In the genomic region with DNA sequence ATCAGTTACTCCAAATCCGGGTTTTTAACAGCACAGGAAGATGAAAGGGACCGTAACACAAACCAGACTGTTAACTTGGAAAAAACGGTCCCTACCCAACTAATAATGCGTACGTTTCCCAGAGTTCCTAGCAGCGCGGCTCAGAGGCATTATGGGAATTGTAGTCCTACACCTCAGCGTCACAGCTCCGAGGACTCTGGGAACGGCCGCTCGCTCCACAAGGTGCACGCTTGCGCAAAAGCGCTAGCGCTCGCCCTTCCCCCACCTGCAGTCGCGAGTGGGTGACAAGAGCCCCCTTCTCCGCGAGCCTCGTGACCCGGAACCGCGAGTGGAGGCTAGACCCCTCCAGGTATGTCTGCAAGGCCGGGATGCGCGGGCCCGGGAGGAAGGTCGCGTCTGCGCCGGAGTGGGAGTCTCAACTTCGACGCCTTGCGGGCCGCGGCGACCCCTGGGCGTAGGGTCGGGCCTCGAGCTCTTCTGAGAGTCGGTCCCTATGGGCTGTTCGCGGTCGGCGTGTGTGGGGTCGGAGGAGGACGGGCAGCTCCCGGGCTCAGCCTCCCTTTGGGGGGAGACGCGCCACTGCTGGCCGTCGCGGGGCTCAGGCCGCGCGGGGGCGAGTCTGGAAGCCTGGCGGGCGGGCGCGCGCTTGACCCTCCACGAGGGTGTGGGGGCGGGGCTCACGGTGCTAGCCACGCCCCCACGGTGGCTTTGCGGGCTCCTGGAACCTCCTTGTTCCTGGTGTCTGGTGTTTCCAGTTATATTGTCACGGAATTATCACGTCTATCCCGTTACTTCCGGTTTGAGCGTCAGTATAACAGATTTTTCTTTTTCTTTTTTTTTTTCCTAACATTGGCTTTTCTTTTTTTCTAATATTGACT, we compare ENCODE assay signal across 8 mouse cellular contexts. TPM values are rescaled to one million over a fixed set of nuclear protein-coding genes. Genes with fewer than 3 reads are reported as not detected.
DNase-seq lines count a peak whose midpoint lies in the region; ATAC-seq and TF ChIP-seq lines count a peak whose summit lies in the region.

A gene (plus strand): TSS at position 138 of the 878 bp plus-strand sequence.

- peak within 1 kb of the TSS; percentile 94 for H3K9ac ChIP-seq in heart, embryonic 11.5 days (ENCODE audit: low read depth, low read length)
- peak within 1 kb of the TSS; percentile 98 for H3K9ac ChIP-seq in kidney, embryonic 16.5 days (replicated peaks; ENCODE audit: low read length)
- H3K9ac ChIP-seq in liver, adult 2 months (ENCODE audit: low read depth, low read length) = peak within 1 kb of the TSS; percentile 98

- no peak for TF ChIP-seq CTCF in liver, adult 2 months (IDR thresholded peaks at IDR 0.05; ENCODE audit: low read depth, low read length)

- TF ChIP-seq POLR2A in liver, adult 2 months (IDR thresholded peaks at IDR 0.05; ENCODE audit: extremely low read depth, insufficient read depth, low read length) = peak; percentile 91
- TF ChIP-seq POLR2A in myocyte (IDR thresholded peaks at IDR 0.05; ENCODE audit: insufficient read length, low read depth) = peak; percentile 76

- peak; percentile 92 for DNase-seq in B cell, adult 2 months
- DNase-seq in brain, adult 2 months (ENCODE audit: low read depth, low spot score) = peak; percentile 99
- peak; percentile 93 for DNase-seq in liver, adult 2 months (ENCODE audit: extremely low read depth, low read depth, low spot score)
- peak; percentile 94 for DNase-seq in splenic B cell, adult 2 months (ENCODE audit: low read depth, low spot score)

- no peaks in the 10 kb centered on the region for H3K27me3 ChIP-seq in heart, embryonic 11.5 days (ENCODE audit: control insufficient read depth, insufficient read depth, low read length)
- H3K27me3 ChIP-seq in kidney, embryonic 16.5 days (ENCODE audit: insufficient read depth, low read length) = no peaks in the 10 kb centered on the region
- H3K27me3 ChIP-seq in liver, adult 2 months (ENCODE audit: control insufficient read depth, insufficient read depth, low read length) = no peaks in the 10 kb centered on the region
- H3K27me3 ChIP-seq in myocyte (ENCODE audit: control insufficient read depth, insufficient read depth, insufficient read length) = no peaks in the 10 kb centered on the region
- H3K27me3 ChIP-seq in splenic B cell, adult 2 months (ENCODE audit: control insufficient read depth, insufficient read depth, low read length, poor library complexity, severe bottlenecking) = no peaks in the 10 kb centered on the region

- peak within 1 kb of the TSS; percentile 96 for H3ac ChIP-seq in myocyte (ENCODE audit: control insufficient read depth, insufficient read length)

- H3K36me3 ChIP-seq in heart, embryonic 11.5 days (ENCODE audit: control insufficient read depth, insufficient read depth, low read length) = no peaks in the 10 kb centered on the region
- H3K36me3 ChIP-seq in kidney, embryonic 16.5 days (ENCODE audit: insufficient read depth, low read length) = no peaks in the 10 kb centered on the region
- H3K36me3 ChIP-seq in liver, adult 2 months (ENCODE audit: control insufficient read depth, insufficient read depth, low read length) = no peaks in the 10 kb centered on the region
- H3K36me3 ChIP-seq in myocyte (ENCODE audit: control insufficient read depth, insufficient read depth) = peaks cover 6% of the 10 kb centered on the region
- H3K36me3 ChIP-seq in splenic B cell, adult 2 months (ENCODE audit: control insufficient read depth, insufficient read depth, low read length, poor library complexity, severe bottlenecking) = no peaks in the 10 kb centered on the region

- H3K79me2 ChIP-seq in liver, adult 2 months (ENCODE audit: control insufficient read depth, insufficient read depth, low read length) = peaks cover 20% of the 10 kb centered on the region
- peaks cover 36% of the 10 kb centered on the region for H3K79me2 ChIP-seq in myocyte (ENCODE audit: control insufficient read depth, insufficient read depth)

- H3K9me3 ChIP-seq in heart, embryonic 11.5 days (replicated peaks; ENCODE audit: control insufficient read depth, low read length) = no peaks in the 10 kb centered on the region
- H3K9me3 ChIP-seq in kidney, embryonic 16.5 days (ENCODE audit: low read length) = no peaks in the 10 kb centered on the region

- under 1% methylated on average over 75 of the region's 75 CpGs for WGBS in heart, embryonic 11.5 days (ENCODE audit: insufficient replicate concordance)
- under 1% methylated on average over 75 of the region's 75 CpGs for WGBS in kidney, embryonic 16.5 days
- under 1% methylated on average over 75 of the region's 75 CpGs for WGBS in liver, adult 2 months

- ATAC-seq in erythroblast, adult 5-6 weeks (replicated peaks; ENCODE audit: low FRiP score, poor library complexity, severe bottlenecking) = peak; percentile 97
- peak; percentile 97 for ATAC-seq in heart, embryonic 11.5 days (replicated peaks; ENCODE audit: insufficient number of reproducible peaks, low FRiP score, low TSS enrichment)
- ATAC-seq in kidney, embryonic 16.5 days (ENCODE audit: low FRiP score, low TSS enrichment) = peak; percentile 98

- H3K4me2 ChIP-seq in heart, embryonic 11.5 days = peak within 1 kb of the TSS; percentile 83
- H3K4me2 ChIP-seq in kidney, embryonic 16.5 days (replicated peaks; ENCODE audit: low read depth, low read length) = peak within 1 kb of the TSS; percentile 67
- peak within 1 kb of the TSS; percentile 99 for H3K4me2 ChIP-seq in myocyte (ENCODE audit: low read depth)

- H3K27ac ChIP-seq in heart, embryonic 11.5 days (ENCODE audit: low read depth, low read length) = peak within 1 kb of the TSS; percentile 96
- peak within 1 kb of the TSS; percentile 98 for H3K27ac ChIP-seq in kidney, embryonic 16.5 days (ENCODE audit: low read length)
- peak within 1 kb of the TSS; percentile 99 for H3K27ac ChIP-seq in liver, adult 2 months (replicated peaks; ENCODE audit: insufficient read depth, low read depth, low read length)

- peaks cover 12% of the 10 kb centered on the region for H3K4me1 ChIP-seq in heart, embryonic 11.5 days (ENCODE audit: control insufficient read depth, insufficient read depth, low read length)
- peaks cover 10% of the 10 kb centered on the region for H3K4me1 ChIP-seq in kidney, embryonic 16.5 days (ENCODE audit: insufficient read depth, low read length)
- H3K4me1 ChIP-seq in liver, adult 2 months (ENCODE audit: control insufficient read depth, insufficient read depth, low read length) = peaks cover 8% of the 10 kb centered on the region; the same call in 1 of the 2 replicates

- H3K4me3 ChIP-seq in heart, embryonic 11.5 days (ENCODE audit: low read depth, low read length) = peak within 1 kb of the TSS; percentile 74
- peak within 1 kb of the TSS; percentile 90 for H3K4me3 ChIP-seq in kidney, embryonic 16.5 days (ENCODE audit: low read length)
- H3K4me3 ChIP-seq in liver, adult 2 months (ENCODE audit: insufficient read depth, low read depth, low read length) = peak within 1 kb of the TSS; percentile 93
- peak within 1 kb of the TSS; percentile 32 for H3K4me3 ChIP-seq in myocyte

TF ChIP-seq in myocyte, 11 proteins besides CTCF, POLR2A, EP300 and RAD21:
- TF ChIP-seq CEBPB (IDR thresholded peaks at IDR 0.05; ENCODE audit: insufficient read depth, poor library complexity, severe bottlenecking) (0 out of 2 replicates have a peak, but pooled peaks have one; percentile 12), REST (IDR thresholded peaks at IDR 0.05; ENCODE audit: insufficient read depth, insufficient read length) (no peak), E2F4 (IDR thresholded peaks at IDR 0.05; ENCODE audit: insufficient read depth) (no peak), POLR2AphosphoS2 (IDR thresholded peaks at IDR 0.05; ENCODE audit: insufficient read length, low read depth) (peak; percentile 60), MYOG (IDR thresholded peaks at IDR 0.05; ENCODE audit: control insufficient read depth in 1 of 3, insufficient read depth in 1 of 3, insufficient read length in 2 of 3, low read depth in 2 of 3) (no peak), TCF3 (IDR thresholded peaks at IDR 0.05; ENCODE audit: insufficient read length, low read depth) (no peak), TCF12 (IDR thresholded peaks at IDR 0.05; ENCODE audit: insufficient read depth, poor library complexity, severe bottlenecking) (no peak)

RNA-seq across cellular contexts. Expression of the gene that starts here (rescaled TPM):
- total RNA-seq in erythroblast, adult 5-6 weeks (2015; ENCODE audit: low replicate concordance) = 1.2 and 3.3 TPM in 2 replicates
- total RNA-seq in erythroblast, adult 5-6 weeks (2017; ENCODE audit: low replicate concordance) = 1.3 TPM in 1 of 2 replicates, not detected in the other
- polyA plus RNA-seq in heart, embryonic 11.5 days (2014; fragmentation: Nextera tagmentation; extraction: Ambion mirVana) = 16.5 and 18.5 TPM in 2 replicates
- polyA plus RNA-seq in kidney, embryonic 16.5 days (2015; fragmentation: Nextera tagmentation; extraction: Ambion mirVana) = 20.5 and 23.1 TPM in 2 replicates
- 4.7 and 5.0 TPM in 2 replicates for total RNA-seq in liver, adult 2 months (2014; rRNA removed)
- 2.9 and 4.3 TPM in 2 replicates for polyA plus RNA-seq in liver, adult 2 months (2012; rRNA removed)
- polyA plus RNA-seq in myocyte (2012; fragmentation: generic; extraction: Trizol) = 5.3 TPM

Comparison
In these comparisons a context has a peak if more than half of its experiments do, and no peak if none do; other contexts are left out.
1. Peak in every context shown above with its lines: DNase-seq, ATAC-seq, H3K4me3 ChIP-seq and H3K27ac ChIP-seq.
2. H3K4me3 ChIP-seq: peak in every context shown above with its lines; median percentile 93 in liver, adult 2 months; 90 in kidney, embryonic 16.5 days; 74 in heart, embryonic 11.5 days; 32 in myocyte.